Mouse (Mus musculus): ENCODE measurements around the gene Faap24. TPM values are rescaled to one million over a fixed set of nuclear protein-coding genes. Genes with fewer than 3 reads are reported as not detected.

The Faap24 gene
- polyA plus RNA-seq, 1 experiment from 2014 or later = 19.2 TPM

GRCm38 (mm10) chr7:35362253-35362652 lies 34.4 kb downstream of the Faap24 start:
- Histone ChIP-seq H3K36me3 (no peaks in the 10 kb centered on the region), H3K27me3 (no peaks in the 10 kb centered on the region), H3K27ac (replicated peaks) (no peak overlapping the region), H3K9me3 (no peaks in the 10 kb centered on the region), H3K4me3 (no peak overlapping the region), H3K9ac (no peak overlapping the region), H3K4me2 (no peak overlapping the region), H3K4me1 (replicated peaks) (no peaks in the 10 kb centered on the region)
- ATAC-seq (ENCODE audit: low read depth) = no peak
- WGBS = 77% methylated on average over 5 of the region's 5 CpGs

GRCm38 (mm10) chr7:35357621-35358020 lies 39.0 kb downstream of the Faap24 start:
- H3K36me3 ChIP-seq = no peaks in the 10 kb centered on the region
- 85% methylated on average over 12 of the region's 12 CpGs for WGBS
- ATAC-seq (ENCODE audit: low read depth) = no peak
- no peaks in the 10 kb centered on the region for H3K4me1 ChIP-seq (replicated peaks)
- no peaks in the 10 kb centered on the region for H3K9me3 ChIP-seq
- H3K9ac ChIP-seq = no peak overlapping the region
- no peak overlapping the region for H3K4me2 ChIP-seq
- H3K27me3 ChIP-seq = no peaks in the 10 kb centered on the region
- H3K4me3 ChIP-seq = no peak overlapping the region
- H3K27ac ChIP-seq (replicated peaks) = no peak overlapping the region

GRCm38 (mm10) chr7:35355303-35355872 lies 41.2 kb downstream of the Faap24 start:
- WGBS = 80% methylated on average over 5 of the region's 5 CpGs
- ATAC-seq (ENCODE audit: low read depth) = no peak
- H3K9me3 ChIP-seq = no peaks in the 10 kb centered on the region

GRCm38 (mm10) chr7:35353306-35353705 lies 43.3 kb downstream of the Faap24 start:
- no peak for ATAC-seq (ENCODE audit: low read depth)
- H3K4me1 ChIP-seq (replicated peaks) = no peaks in the 10 kb centered on the region
- H3K9ac ChIP-seq = no peak overlapping the region
- H3K27ac ChIP-seq (replicated peaks) = no peak overlapping the region
- no peak overlapping the region for H3K4me3 ChIP-seq
- H3K9me3 ChIP-seq = no peaks in the 10 kb centered on the region
- H3K27me3 ChIP-seq = no peaks in the 10 kb centered on the region
- WGBS = 94% methylated on average over 15 of the region's 15 CpGs
- H3K36me3 ChIP-seq = no peaks in the 10 kb centered on the region
- no peak overlapping the region for H3K4me2 ChIP-seq

More at GRCm38 (mm10) chr7:35355303-35355872, 41.2 kb downstream of the Faap24 start:
- Histone ChIP-seq H3K4me2 (no peak overlapping the region), H3K36me3 (no peaks in the 10 kb centered on the region), H3K27ac (replicated peaks) (peak overlapping the region; percentile 18; the same call in 1 of the 2 replicates), H3K4me3 (no peak overlapping the region), H3K9ac (no peak overlapping the region), H3K27me3 (no peaks in the 10 kb centered on the region), H3K4me1 (replicated peaks) (no peaks in the 10 kb centered on the region)

GRCm38 (mm10) chr7:35351155-35351554 lies 45.5 kb downstream of the Faap24 start:
- H3K9ac ChIP-seq = no peak overlapping the region
- no peak overlapping the region for H3K4me3 ChIP-seq
- H3K4me1 ChIP-seq (replicated peaks) = no peaks in the 10 kb centered on the region
- 91% methylated on average over 3 of the region's 3 CpGs for WGBS
- no peak overlapping the region for H3K4me2 ChIP-seq
- H3K36me3 ChIP-seq = no peaks in the 10 kb centered on the region
- H3K27me3 ChIP-seq = no peaks in the 10 kb centered on the region
- ATAC-seq (ENCODE audit: low read depth) = no peak
- H3K9me3 ChIP-seq = no peaks in the 10 kb centered on the region
- H3K27ac ChIP-seq (replicated peaks) = no peak overlapping the region

- H3K4me3 ChIP-seq = no peak overlapping the region
- ATAC-seq (ENCODE audit: low read depth) = no peak
- no peaks in the 10 kb centered on the region for H3K27me3 ChIP-seq
- no peak overlapping the region for H3K9ac ChIP-seq
- no peaks in the 10 kb centered on the region for H3K4me1 ChIP-seq (replicated peaks)
- H3K36me3 ChIP-seq = no peaks in the 10 kb centered on the region
- 89% methylated on average over 8 of the region's 8 CpGs for WGBS
- H3K9me3 ChIP-seq = no peaks in the 10 kb centered on the region
- no peak overlapping the region for H3K4me2 ChIP-seq
- no peak overlapping the region for H3K27ac ChIP-seq (replicated peaks)
Observed at GRCm38 (mm10) chr7:35349886-35350684, 46.6 kb downstream of the Faap24 start.

- Histone ChIP-seq H3K4me3 (no peak overlapping the region), H3K9ac (no peak overlapping the region), H3K36me3 (no peaks in the 10 kb centered on the region), H3K27ac (replicated peaks) (no peak overlapping the region), H3K9me3 (no peaks in the 10 kb centered on the region), H3K4me2 (no peak overlapping the region), H3K4me1 (replicated peaks) (no peaks in the 10 kb centered on the region), H3K27me3 (no peaks in the 10 kb centered on the region)
- 90% methylated on average over 4 of the region's 4 CpGs for WGBS
- ATAC-seq (ENCODE audit: low read depth) = no peak
Observed at GRCm38 (mm10) chr7:35349022-35349421, 47.6 kb downstream of the Faap24 start.

- H3K4me2 ChIP-seq = no peak overlapping the region
- no peak overlapping the region for H3K27ac ChIP-seq (replicated peaks)
- no peak overlapping the region for H3K9ac ChIP-seq
- ATAC-seq (ENCODE audit: low read depth) = no peak
- H3K36me3 ChIP-seq = no peaks in the 10 kb centered on the region
- 79% methylated on average over 18 of the region's 18 CpGs for WGBS
- H3K4me3 ChIP-seq = no peak overlapping the region
- no peaks in the 10 kb centered on the region for H3K9me3 ChIP-seq
- no peaks in the 10 kb centered on the region for H3K4me1 ChIP-seq (replicated peaks)
- no peaks in the 10 kb centered on the region for H3K27me3 ChIP-seq
Observed at GRCm38 (mm10) chr7:35347918-35348700, 48.5 kb downstream of the Faap24 start.

- Histone ChIP-seq H3K9me3 (no peaks in the 10 kb centered on the region), H3K36me3 (no peaks in the 10 kb centered on the region), H3K4me3 (no peak overlapping the region), H3K4me2 (no peak overlapping the region), H3K27ac (replicated peaks) (no peak overlapping the region), H3K4me1 (replicated peaks) (peaks cover 10% of the 10 kb centered on the region; the same call in 1 of the 2 replicates), H3K9ac (no peak overlapping the region), H3K27me3 (no peaks in the 10 kb centered on the region)
- ATAC-seq (ENCODE audit: low read depth) = no peak
- 89% methylated on average over 5 of the region's 5 CpGs for WGBS
Observed at GRCm38 (mm10) chr7:35344785-35345330, 51.8 kb downstream of the Faap24 start.

- no peak overlapping the region for H3K4me2 ChIP-seq
- WGBS = 82% methylated on average over 4 of the region's 4 CpGs
- H3K4me1 ChIP-seq (replicated peaks) = peaks cover 10% of the 10 kb centered on the region; the same call in 1 of the 2 replicates
- H3K27ac ChIP-seq (replicated peaks) = no peak overlapping the region
- H3K4me3 ChIP-seq = no peak overlapping the region
- no peak for ATAC-seq (ENCODE audit: low read depth)
- H3K9me3 ChIP-seq = no peaks in the 10 kb centered on the region
- H3K27me3 ChIP-seq = no peaks in the 10 kb centered on the region
- no peaks in the 10 kb centered on the region for H3K36me3 ChIP-seq
- no peak overlapping the region for H3K9ac ChIP-seq
Observed at GRCm38 (mm10) chr7:35342498-35342897, 54.1 kb downstream of the Faap24 start.

Measured in neural tube, embryonic 13.5 days (tissue).